Mouse (Mus musculus): Measurements from ENCODE around the gene Ctnnbl1. TPM values are rescaled to one million over a fixed set of nuclear protein-coding genes. Genes with fewer than 3 reads are reported as not detected.
A peak's percentile ranks its signal among the peaks of the same experiment; 100 is the strongest.

The Ctnnbl1 gene
- total and polyA plus RNA-seq, 2 experiments from 2014 or later = 21.0 to 28.4 TPM

GRCm38 (mm10) chr2:157805091-157805490 is 67.9 kb downstream of the Ctnnbl1 start:
- Histone ChIP-seq H3K9ac (replicated peaks; ENCODE audit: low read depth, low read length) (no peak overlapping the region), H3K36me3 (replicated peaks; ENCODE audit: control insufficient read depth, insufficient read depth, low read length) (0 out of 2 replicates have a peak, but pooled peaks cover 3% of the 10 kb centered on the region), H3K27me3 (ENCODE audit: control insufficient read depth, insufficient read depth, low read length) (no peaks in the 10 kb centered on the region), H3K4me3 (ENCODE audit: low read depth, low read length) (no peak overlapping the region), H3K9me3 (replicated peaks; ENCODE audit: control insufficient read depth, low read length) (no peaks in the 10 kb centered on the region), H3K4me2 (ENCODE audit: low read depth, low read length) (no peak overlapping the region), H3K4me1 (ENCODE audit: control insufficient read depth, insufficient read depth) (peaks cover 16% of the 10 kb centered on the region; the same call in 1 of the 2 replicates), H3K27ac (ENCODE audit: low read depth) (no peak overlapping the region; the same call in 1 of the 2 replicates)
- 69% methylated on average over 3 of the region's 3 CpGs for WGBS
- ATAC-seq (ENCODE audit: insufficient read depth, low read depth) (no peak), DNase-seq (ENCODE audit: low spot score) (no peak)
- TF ChIP-seq CTCF (IDR thresholded peaks at IDR 0.05; ENCODE audit: low read depth) (no peak), EP300 (IDR thresholded peaks at IDR 0.05; ENCODE audit: low read depth) (no peak)

GRCm38 (mm10) chr2:157807076-157807475 is 69.9 kb downstream of the Ctnnbl1 start:
- Histone ChIP-seq H3K36me3 (replicated peaks; ENCODE audit: control insufficient read depth, insufficient read depth, low read length) (peaks cover 10% of the 10 kb centered on the region; the same call in 1 of the 2 replicates), H3K9ac (replicated peaks; ENCODE audit: low read depth, low read length) (no peak overlapping the region), H3K9me3 (replicated peaks; ENCODE audit: control insufficient read depth, low read length) (no peaks in the 10 kb centered on the region), H3K27ac (ENCODE audit: low read depth) (no peak overlapping the region), H3K4me3 (ENCODE audit: low read depth, low read length) (no peak overlapping the region), H3K27me3 (ENCODE audit: control insufficient read depth, insufficient read depth, low read length) (no peaks in the 10 kb centered on the region), H3K4me2 (ENCODE audit: low read depth, low read length) (no peak overlapping the region), H3K4me1 (ENCODE audit: control insufficient read depth, insufficient read depth) (peaks cover 13% of the 10 kb centered on the region; the same call in 1 of the 2 replicates)
- TF ChIP-seq EP300 (IDR thresholded peaks at IDR 0.05; ENCODE audit: low read depth) (no peak), CTCF (IDR thresholded peaks at IDR 0.05; ENCODE audit: low read depth) (no peak)
- WGBS = 83% methylated on average over 4 of the region's 4 CpGs
- no peak for DNase-seq (ENCODE audit: low spot score)
- no peak for ATAC-seq (ENCODE audit: insufficient read depth, low read depth)

- Histone ChIP-seq H3K36me3 (replicated peaks; ENCODE audit: control insufficient read depth, insufficient read depth, low read length) (peaks cover 16% of the 10 kb centered on the region), H3K9me3 (replicated peaks; ENCODE audit: control insufficient read depth, low read length) (no peaks in the 10 kb centered on the region), H3K4me1 (ENCODE audit: control insufficient read depth, insufficient read depth) (peaks cover 13% of the 10 kb centered on the region; the same call in 1 of the 2 replicates), H3K4me3 (ENCODE audit: low read depth, low read length) (no peak overlapping the region), H3K4me2 (ENCODE audit: low read depth, low read length) (no peak overlapping the region), H3K9ac (replicated peaks; ENCODE audit: low read depth, low read length) (no peak overlapping the region; the same call in 1 of the 2 replicates), H3K27ac (ENCODE audit: low read depth) (0 out of 2 replicates have a peak overlapping the region, but pooled peaks have one; percentile 2), H3K27me3 (ENCODE audit: control insufficient read depth, insufficient read depth, low read length) (0 out of 2 replicates have a peak, but pooled peaks cover 2% of the 10 kb centered on the region)
- TF ChIP-seq CTCF (IDR thresholded peaks at IDR 0.05; ENCODE audit: low read depth) (no peak), EP300 (IDR thresholded peaks at IDR 0.05; ENCODE audit: low read depth) (no peak)
- 0 out of 2 replicates have a peak, but pooled peaks have one; percentile 44 for ATAC-seq (ENCODE audit: insufficient read depth, low read depth)
- DNase-seq (ENCODE audit: low spot score) = no peak
- 60% methylated on average over 7 of the region's 7 CpGs for WGBS
Observed at GRCm38 (mm10) chr2:157807621-157808367, 70.6 kb downstream of the Ctnnbl1 start.

GRCm38 (mm10) chr2:157808368-157808923 is 71.2 kb downstream of the Ctnnbl1 start:
- H3K36me3 ChIP-seq (replicated peaks; ENCODE audit: control insufficient read depth, insufficient read depth, low read length) = peaks cover 16% of the 10 kb centered on the region
- no peak overlapping the region for H3K4me3 ChIP-seq (ENCODE audit: low read depth, low read length)
- H3K9me3 ChIP-seq (replicated peaks; ENCODE audit: control insufficient read depth, low read length) = no peaks in the 10 kb centered on the region
- H3K27me3 ChIP-seq (ENCODE audit: control insufficient read depth, insufficient read depth, low read length) = 0 out of 2 replicates have a peak, but pooled peaks cover 3% of the 10 kb centered on the region
- WGBS = 64% methylated on average over 7 of the region's 7 CpGs
- no peak for TF ChIP-seq CTCF (IDR thresholded peaks at IDR 0.05; ENCODE audit: low read depth)
- no peak for TF ChIP-seq EP300 (IDR thresholded peaks at IDR 0.05; ENCODE audit: low read depth)
- no peak overlapping the region for H3K9ac ChIP-seq (replicated peaks; ENCODE audit: low read depth, low read length)
- H3K4me1 ChIP-seq (ENCODE audit: control insufficient read depth, insufficient read depth) = peaks cover 13% of the 10 kb centered on the region; the same call in 1 of the 2 replicates
- no peak for ATAC-seq (ENCODE audit: insufficient read depth, low read depth)
- H3K4me2 ChIP-seq (ENCODE audit: low read depth, low read length) = no peak overlapping the region
- peak; percentile 13 for DNase-seq (ENCODE audit: low spot score)
- 0 out of 2 replicates have a peak overlapping the region, but pooled peaks have one; percentile 2 for H3K27ac ChIP-seq (ENCODE audit: low read depth)

- TF ChIP-seq CTCF (IDR thresholded peaks at IDR 0.05; ENCODE audit: low read depth) (no peak), EP300 (IDR thresholded peaks at IDR 0.05; ENCODE audit: low read depth) (no peak)
- 95% methylated on average over 6 of the region's 6 CpGs for WGBS
- Histone ChIP-seq H3K9me3 (replicated peaks; ENCODE audit: control insufficient read depth, low read length) (no peaks in the 10 kb centered on the region), H3K27ac (ENCODE audit: low read depth) (no peak overlapping the region), H3K4me3 (ENCODE audit: low read depth, low read length) (no peak overlapping the region), H3K4me1 (ENCODE audit: control insufficient read depth, insufficient read depth) (peaks cover 13% of the 10 kb centered on the region), H3K36me3 (replicated peaks; ENCODE audit: control insufficient read depth, insufficient read depth, low read length) (peaks cover 16% of the 10 kb centered on the region), H3K4me2 (ENCODE audit: low read depth, low read length) (no peak overlapping the region), H3K27me3 (ENCODE audit: control insufficient read depth, insufficient read depth, low read length) (0 out of 2 replicates have a peak, but pooled peaks cover 3% of the 10 kb centered on the region), H3K9ac (replicated peaks; ENCODE audit: low read depth, low read length) (no peak overlapping the region)
- ATAC-seq (ENCODE audit: insufficient read depth, low read depth) = no peak
- DNase-seq (ENCODE audit: low spot score) = no peak
Observed at GRCm38 (mm10) chr2:157809341-157809740, 72.1 kb downstream of the Ctnnbl1 start.

Measured in heart, postnatal 0 days (tissue).